Mouse (Mus musculus): ENCODE results near the gene Olfr1255.

Gene Olfr1255

GRCm38 (mm10) chr2:89811751-89812150 is at the start of gene Olfr1255:
Gene Olfr1255 (plus strand): TSS chr2:89812051.
- DNase-seq, result no peak

- DNase-seq, result no peak
Measured at GRCm38 (mm10) chr2:89793519-89793918, 18.3 kb upstream of the Olfr1255 start, which contains the start of gene Olfr1254. Gene Olfr1254 (minus strand): TSS chr2:89793619.

- no peak for DNase-seq
Measured at GRCm38 (mm10) chr2:89799583-89799982, 12.3 kb upstream of the Olfr1255 start.

- DNase-seq, result no peak
Measured at GRCm38 (mm10) chr2:89810751-89811150, 1.1 kb upstream of the Olfr1255 start.

- no peak for DNase-seq
Measured at GRCm38 (mm10) chr2:89820216-89820615, 8.4 kb downstream of the Olfr1255 start.

- DNase-seq, result no peak
Measured at GRCm38 (mm10) chr2:89841455-89841854, 29.6 kb downstream of the Olfr1255 start, which contains the start of gene Olfr1256. Gene Olfr1256 (minus strand): TSS chr2:89841555.

- DNase-seq, result no peak
Measured at GRCm38 (mm10) chr2:89848105-89848504, 36.3 kb downstream of the Olfr1255 start, which contains the start of gene Olfr48. Gene Olfr48 (minus strand): TSS chr2:89848205.

GRCm38 (mm10) chr2:89849230-89849629 is 37.4 kb downstream of the Olfr1255 start:
- DNase-seq, result no peak

Measured in kidney, adult 9 months (tissue).